Mouse (Mus musculus): Measurements from ENCODE around the gene Snx7. TPM values are rescaled to one million over a fixed set of nuclear protein-coding genes. Genes with fewer than 3 reads are reported as not detected.

The Snx7 gene
- total and polyA plus RNA-seq, 2 experiments from 2014 or later, result 27.4 to 32.3 TPM

GRCm38 (mm10) chr3:117851278-117852053 is 17.3 kb downstream of the Snx7 start:
- H3K4me3 ChIP-seq (ENCODE audit: low read depth, low read length), result no peak overlapping the region
- ATAC-seq (peak; percentile 40), DNase-seq (peak; percentile 54)
- no peak overlapping the region for H3K9ac ChIP-seq
- H3K36me3 ChIP-seq (ENCODE audit: insufficient read depth), result no peaks in the 10 kb centered on the region
- H3K4me1 ChIP-seq (ENCODE audit: insufficient read depth), result no peaks in the 10 kb centered on the region
- peak overlapping the region; percentile 76 for H3K27ac ChIP-seq (ENCODE audit: low read depth, low read length)
- WGBS, result 47% methylated on average over 18 of the region's 18 CpGs
- H3K27me3 ChIP-seq (ENCODE audit: insufficient read depth, low read length), result no peaks in the 10 kb centered on the region
- no peaks in the 10 kb centered on the region for H3K9me3 ChIP-seq (ENCODE audit: low read length)
- TF ChIP-seq CTCF (IDR thresholded peaks at IDR 0.05; ENCODE audit: low read depth), result no peak
- no peak overlapping the region for H3K4me2 ChIP-seq (ENCODE audit: low read depth)

GRCm38 (mm10) chr3:117848866-117849265 is 19.9 kb downstream of the Snx7 start:
- Histone ChIP-seq H3K36me3 (ENCODE audit: insufficient read depth) (no peaks in the 10 kb centered on the region), H3K9ac (no peak overlapping the region), H3K27me3 (ENCODE audit: insufficient read depth, low read length) (no peaks in the 10 kb centered on the region), H3K9me3 (ENCODE audit: low read length) (no peaks in the 10 kb centered on the region), H3K4me1 (ENCODE audit: insufficient read depth) (no peaks in the 10 kb centered on the region), H3K27ac (ENCODE audit: low read depth, low read length) (peak overlapping the region; percentile 64; the same call in 1 of the 2 replicates), H3K4me2 (ENCODE audit: low read depth) (no peak overlapping the region), H3K4me3 (ENCODE audit: low read depth, low read length) (no peak overlapping the region)
- ATAC-seq (no peak), DNase-seq (peak; percentile 57)
- 56% methylated on average over 6 of the region's 6 CpGs for WGBS
- TF ChIP-seq CTCF (IDR thresholded peaks at IDR 0.05; ENCODE audit: low read depth), result no peak

- 94% methylated on average over 1 of the region's 1 CpGs for WGBS
- H3K9ac ChIP-seq, result no peak overlapping the region
- DNase-seq (no peak), ATAC-seq (no peak)
- H3K27ac ChIP-seq (ENCODE audit: low read depth, low read length), result no peak overlapping the region
- no peaks in the 10 kb centered on the region for H3K36me3 ChIP-seq (ENCODE audit: insufficient read depth)
- H3K4me2 ChIP-seq (ENCODE audit: low read depth), result no peak overlapping the region
- no peaks in the 10 kb centered on the region for H3K9me3 ChIP-seq (ENCODE audit: low read length)
- H3K4me1 ChIP-seq (ENCODE audit: insufficient read depth), result no peaks in the 10 kb centered on the region
- no peak for TF ChIP-seq CTCF (IDR thresholded peaks at IDR 0.05; ENCODE audit: low read depth)
- H3K27me3 ChIP-seq (ENCODE audit: insufficient read depth, low read length), result no peaks in the 10 kb centered on the region
- H3K4me3 ChIP-seq (ENCODE audit: low read depth, low read length), result no peak overlapping the region
These were observed 26.1 kb downstream of the Snx7 start for GRCm38 (mm10) chr3:117842658-117843057.

- Histone ChIP-seq H3K27me3 (ENCODE audit: insufficient read depth, low read length) (no peaks in the 10 kb centered on the region), H3K4me3 (ENCODE audit: low read depth, low read length) (no peak overlapping the region), H3K27ac (ENCODE audit: low read depth, low read length) (peak overlapping the region; percentile 63), H3K36me3 (ENCODE audit: insufficient read depth) (no peaks in the 10 kb centered on the region; the same call in 1 of the 2 replicates), H3K9ac (no peak overlapping the region), H3K4me1 (ENCODE audit: insufficient read depth) (no peaks in the 10 kb centered on the region), H3K9me3 (ENCODE audit: low read length) (no peaks in the 10 kb centered on the region), H3K4me2 (ENCODE audit: low read depth) (no peak overlapping the region)
- no peak for TF ChIP-seq CTCF (IDR thresholded peaks at IDR 0.05; ENCODE audit: low read depth)
- 25% methylated on average over 12 of the region's 12 CpGs for WGBS
- ATAC-seq (peak; percentile 91), DNase-seq (peak; percentile 88)
These were observed 28.7 kb downstream of the Snx7 start for GRCm38 (mm10) chr3:117839867-117840545.

- WGBS, result 43% methylated on average over 3 of the region's 3 CpGs
- TF ChIP-seq CTCF (IDR thresholded peaks at IDR 0.05; ENCODE audit: low read depth), result no peak
- no peak overlapping the region for H3K4me2 ChIP-seq (ENCODE audit: low read depth)
- H3K36me3 ChIP-seq (ENCODE audit: insufficient read depth), result no peaks in the 10 kb centered on the region; the same call in 1 of the 2 replicates
- ATAC-seq, result no peak
- H3K4me1 ChIP-seq (ENCODE audit: insufficient read depth), result no peaks in the 10 kb centered on the region
- no peaks in the 10 kb centered on the region for H3K9me3 ChIP-seq (ENCODE audit: low read length)
- no peak overlapping the region for H3K27ac ChIP-seq (ENCODE audit: low read depth, low read length)
- H3K4me3 ChIP-seq (ENCODE audit: low read depth, low read length), result no peak overlapping the region
- no peak overlapping the region for H3K9ac ChIP-seq
- no peak for DNase-seq
- no peaks in the 10 kb centered on the region for H3K27me3 ChIP-seq (ENCODE audit: insufficient read depth, low read length)
These were observed 30.7 kb downstream of the Snx7 start for GRCm38 (mm10) chr3:117838020-117838419.

- Histone ChIP-seq H3K36me3 (ENCODE audit: insufficient read depth) (no peaks in the 10 kb centered on the region), H3K9me3 (ENCODE audit: low read length) (no peaks in the 10 kb centered on the region), H3K9ac (no peak overlapping the region), H3K27me3 (ENCODE audit: insufficient read depth, low read length) (no peaks in the 10 kb centered on the region), H3K27ac (ENCODE audit: low read depth, low read length) (peak overlapping the region; percentile 40; the same call in 1 of the 2 replicates), H3K4me1 (ENCODE audit: insufficient read depth) (peaks cover 10% of the 10 kb centered on the region), H3K4me3 (ENCODE audit: low read depth, low read length) (no peak overlapping the region), H3K4me2 (ENCODE audit: low read depth) (no peak overlapping the region)
- 46% methylated on average over 6 of the region's 6 CpGs for WGBS
- ATAC-seq (peak; percentile 95), DNase-seq (peak; percentile 85)
- TF ChIP-seq CTCF (IDR thresholded peaks at IDR 0.05; ENCODE audit: low read depth), result no peak
These were observed 42.1 kb downstream of the Snx7 start for GRCm38 (mm10) chr3:117826486-117827200.

Measured in forebrain, postnatal 0 days (tissue).